Mouse (Mus musculus): ENCODE results near the gene Baiap3.
"Not testable (repeated sequence)": the region's sequence is repeated elsewhere in the genome, so short reads cannot be mapped to it uniquely, and the experiment has no call there.

Baiap3 gene

GRCm38 (mm10) chr17:25244239-25244638 lies 11.9 kb downstream of the Baiap3 start:
- DNase-seq: no peak

DNA sequence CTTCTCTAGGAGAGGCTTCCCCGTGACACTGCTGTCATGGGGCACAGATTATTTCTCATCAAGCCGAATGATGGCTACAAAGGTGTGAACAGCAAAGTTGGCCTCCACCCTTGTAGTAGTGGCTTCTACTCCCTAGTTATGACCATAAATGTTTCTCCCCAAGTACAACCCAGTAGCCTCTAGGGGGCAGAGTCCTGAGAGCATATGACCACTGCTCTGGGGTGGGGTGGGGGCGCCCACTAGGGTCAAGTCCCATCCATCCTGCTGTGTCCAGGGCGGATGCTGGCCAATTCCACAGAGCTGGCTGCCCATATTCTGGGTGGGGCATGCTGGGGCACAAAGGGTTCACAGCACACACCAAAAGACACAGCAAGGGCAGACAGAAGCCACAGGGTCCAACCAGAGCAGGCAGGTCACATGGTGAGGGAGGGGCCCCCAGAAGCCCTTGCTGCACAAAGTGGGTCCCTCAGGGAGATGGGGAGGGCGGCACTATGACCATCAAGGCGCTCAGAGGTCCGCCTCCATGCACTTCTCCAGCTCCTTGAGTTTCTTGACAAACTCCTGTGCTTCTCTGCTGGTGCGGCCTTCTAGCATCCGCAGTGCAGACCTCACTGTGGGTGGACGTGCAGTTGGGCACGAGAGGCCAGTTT lies 12.9 kb downstream of the Baiap3 start:
- DNase-seq: no peak

DNA sequence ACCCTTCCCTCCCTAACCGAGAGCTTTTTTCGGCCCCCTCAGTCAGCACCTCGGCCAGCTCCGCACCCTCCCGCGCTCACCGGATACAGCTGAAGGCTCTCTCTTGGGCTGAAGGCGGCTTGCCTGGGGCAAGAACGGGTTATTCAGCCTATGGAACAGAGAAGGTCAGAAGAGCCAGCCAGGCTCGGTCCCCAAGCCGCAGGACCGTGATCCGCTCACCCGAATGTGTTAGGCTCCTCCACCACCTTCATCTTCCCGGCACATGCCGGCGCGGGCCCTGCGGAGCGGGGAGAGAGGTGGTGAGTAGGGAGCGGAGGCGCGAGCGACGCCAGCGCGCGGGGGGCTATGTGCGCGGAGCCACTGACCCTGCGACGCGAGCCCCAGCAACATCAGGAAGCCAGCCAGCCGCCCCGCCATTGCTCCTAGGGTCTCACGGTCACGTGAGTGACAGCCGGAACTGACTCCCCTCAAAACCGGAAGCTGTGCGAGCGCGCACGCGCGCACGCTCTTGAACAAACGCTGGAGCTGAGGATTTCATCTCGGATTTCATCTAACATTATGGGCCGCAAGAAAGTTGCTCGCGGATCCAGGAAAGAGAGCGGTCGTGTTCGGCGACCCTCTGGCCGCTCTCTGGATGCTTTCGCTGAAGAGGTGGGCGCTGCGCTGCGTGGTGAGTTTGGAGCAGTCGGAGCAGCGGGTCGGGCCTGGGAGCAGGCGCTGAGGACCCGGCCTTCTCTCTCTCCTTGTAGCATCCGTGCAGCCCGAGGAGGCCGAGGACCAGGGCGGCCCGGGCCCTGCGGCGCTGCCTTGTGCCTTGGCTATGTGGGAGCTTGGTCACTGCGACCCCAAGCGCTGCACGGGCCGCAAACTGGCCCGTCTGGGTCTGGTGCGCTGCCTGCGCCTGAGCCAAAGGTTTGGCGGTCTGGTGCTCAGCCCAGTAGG lies 16.2 kb downstream of the Baiap3 start, which contains the start of the genes Gnptg and Tsr3:
Gene Gnptg (minus strand): TSS at position 430 of the 942 bp plus-strand sequence.
Gene Tsr3 (plus strand): TSS at position 476 of the 942 bp plus-strand sequence.
- DNase-seq: peak; percentile 95

GRCm38 (mm10) chr17:25235635-25236034 lies 20.5 kb downstream of the Baiap3 start:
- DNase-seq: no peak

DNA sequence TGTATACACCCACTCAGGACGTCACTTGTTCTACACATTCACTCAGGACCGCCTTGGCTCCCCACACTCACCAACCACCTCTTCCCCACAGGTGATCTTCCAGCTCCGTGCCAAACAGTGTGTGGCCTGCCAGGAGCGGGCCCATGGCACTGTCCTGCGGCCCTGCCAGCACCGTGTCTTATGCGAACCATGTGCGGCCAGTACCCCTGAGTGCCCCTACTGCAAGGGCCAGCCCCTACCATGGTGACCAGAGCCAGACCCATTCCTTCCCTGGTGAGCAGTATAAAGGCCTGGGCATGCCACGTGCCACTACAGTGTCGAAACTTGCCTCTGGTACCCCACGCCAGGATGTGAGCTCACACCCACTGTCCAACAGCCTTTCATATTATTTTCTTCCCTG lies 24.5 kb downstream of the Baiap3 start:
- DNase-seq: not testable (repeated sequence)

DNA sequence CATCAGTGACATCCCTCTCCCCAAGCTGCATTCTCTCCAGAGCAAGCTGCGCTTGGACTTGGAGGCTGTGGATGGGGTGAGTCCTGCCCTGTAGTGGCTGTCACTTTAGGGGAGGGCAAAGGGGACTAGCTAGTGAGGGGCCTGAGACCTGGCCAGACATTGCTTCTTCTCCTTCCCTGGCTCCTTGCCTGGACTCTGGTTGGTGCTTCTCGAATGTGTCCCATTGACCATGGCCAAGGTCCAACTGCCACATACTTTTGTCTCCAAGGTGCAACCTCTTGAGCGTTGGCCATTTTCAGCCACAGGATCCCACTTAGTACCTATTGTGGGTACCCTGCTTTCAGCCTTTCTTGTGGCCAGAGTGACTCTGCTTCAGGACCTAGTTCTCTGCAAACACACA lies 25.5 kb downstream of the Baiap3 start:
- DNase-seq: no peak

DNA sequence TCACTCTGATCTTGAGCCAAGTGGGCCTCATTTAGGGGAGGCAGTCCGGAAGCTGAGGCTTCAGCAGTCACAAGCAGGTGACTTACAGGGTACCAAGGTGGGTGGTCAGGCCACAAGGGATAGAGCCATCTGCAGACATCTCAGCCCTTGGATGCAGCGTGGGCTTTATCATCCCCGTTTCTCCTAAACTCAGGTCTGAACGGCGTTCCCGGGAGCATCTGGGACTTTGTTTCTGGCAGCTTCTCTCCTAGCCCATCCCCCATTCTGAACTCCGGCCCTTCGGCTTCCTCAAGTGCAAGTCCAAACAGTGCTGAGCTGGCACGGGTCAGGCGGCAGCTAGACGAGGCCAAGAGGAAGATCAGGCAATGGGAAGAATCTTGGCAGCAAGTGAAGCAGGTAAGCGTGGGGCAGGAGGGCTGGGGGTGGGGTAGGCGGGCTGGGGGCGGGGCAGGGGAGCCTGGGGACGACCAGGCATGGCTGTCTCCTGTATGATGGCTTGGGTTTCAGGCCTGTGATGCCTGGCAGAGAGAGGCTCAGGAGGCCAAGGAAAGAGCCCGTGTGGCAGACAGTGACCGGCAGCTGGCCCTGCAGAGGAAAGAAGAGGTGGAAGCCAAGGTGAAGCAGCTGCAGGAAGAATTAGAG lies 26.0 kb downstream of the Baiap3 start:
- DNase-seq: not testable (repeated sequence)

GRCm38 (mm10) chr17:25227991-25228390 lies 28.2 kb downstream of the Baiap3 start:
- DNase-seq: no peak

DNA sequence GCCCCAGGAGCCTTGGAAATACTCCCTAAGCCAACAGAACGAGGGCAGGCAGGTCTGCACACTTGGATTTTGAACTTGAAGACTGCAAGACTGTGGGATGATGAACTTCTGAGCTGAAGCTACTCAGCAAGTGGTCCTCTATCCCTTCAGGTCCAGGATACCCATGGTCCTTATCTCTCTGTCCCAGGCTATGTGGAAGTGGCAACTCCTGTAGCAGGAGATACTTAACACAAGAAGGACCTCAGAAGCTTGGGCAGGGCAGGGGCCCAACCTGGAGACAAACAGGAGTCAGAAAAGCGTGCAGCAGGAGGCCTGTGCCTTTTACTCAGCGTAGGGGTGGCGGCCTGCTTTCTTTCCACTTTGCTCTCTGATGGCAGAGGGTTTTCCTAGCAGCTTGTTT lies 30.5 kb downstream of the Baiap3 start:
- DNase-seq: no peak

DNA sequence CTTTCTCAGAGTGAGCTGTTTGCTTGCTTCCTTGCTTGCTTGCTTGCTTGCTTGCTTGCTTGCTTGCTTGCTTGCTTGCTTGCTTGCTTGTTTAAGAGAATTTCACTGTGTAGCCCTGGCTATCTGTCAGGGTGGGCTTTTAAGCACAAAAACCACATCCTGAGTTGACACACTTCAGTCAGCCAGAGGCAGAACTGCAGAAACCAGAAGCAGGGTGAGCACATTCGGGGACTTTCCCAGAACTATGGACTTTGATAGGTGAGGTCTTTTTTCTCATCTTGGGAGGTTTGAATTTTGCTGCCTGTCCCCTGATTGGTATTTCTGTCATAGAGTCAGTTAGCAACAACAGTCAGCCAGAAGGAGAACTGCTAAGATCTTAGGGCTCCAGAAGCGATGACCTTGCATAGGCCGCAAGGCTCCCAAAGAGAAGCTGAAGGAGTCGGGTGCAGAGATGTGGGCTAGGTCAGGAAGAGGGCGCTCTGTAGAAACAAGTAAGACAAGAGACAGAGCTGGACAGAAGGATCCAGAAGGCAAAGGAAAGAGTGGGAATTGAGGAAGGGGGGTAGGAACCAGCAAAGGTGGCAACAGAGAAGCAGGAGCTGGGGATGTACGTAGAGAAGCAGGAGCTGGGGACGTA lies 31.5 kb downstream of the Baiap3 start:
- DNase-seq: no peak

DNA sequence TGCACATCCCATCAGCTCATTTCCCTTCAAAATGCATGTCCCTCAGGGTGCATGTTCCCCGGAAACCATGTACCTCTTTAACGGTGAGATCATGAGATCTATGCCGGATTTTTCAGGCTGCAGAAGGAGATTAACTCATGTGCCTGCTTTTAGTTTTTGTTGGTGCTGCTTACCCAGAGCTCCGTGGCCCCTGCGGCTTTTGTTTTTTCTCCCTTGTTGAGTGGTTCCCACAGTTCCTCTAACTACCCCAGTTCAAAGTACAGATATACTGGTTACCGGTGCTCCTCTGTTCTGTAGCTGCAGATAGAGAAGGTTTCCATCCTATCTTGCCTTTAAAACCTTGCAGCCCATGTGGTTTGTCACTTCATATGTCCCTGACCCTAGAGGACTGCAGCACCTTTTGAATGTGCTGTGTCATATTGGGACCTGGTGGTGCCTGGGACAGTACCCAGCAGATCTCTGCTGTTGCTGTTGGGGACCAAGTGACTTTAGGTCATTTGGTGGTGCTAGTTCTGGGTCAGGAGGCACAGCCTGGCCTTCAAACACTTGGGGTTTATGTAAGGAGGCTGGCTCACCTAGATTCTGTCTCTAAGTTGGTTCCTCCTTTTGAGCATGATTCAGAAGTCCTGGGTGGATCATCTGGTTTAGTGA lies 33.1 kb downstream of the Baiap3 start:
- DNase-seq: no peak

- peak; percentile 19 for DNase-seq
Observed at GRCm38 (mm10) chr17:25222504-25222940, 33.6 kb downstream of the Baiap3 start.

DNA sequence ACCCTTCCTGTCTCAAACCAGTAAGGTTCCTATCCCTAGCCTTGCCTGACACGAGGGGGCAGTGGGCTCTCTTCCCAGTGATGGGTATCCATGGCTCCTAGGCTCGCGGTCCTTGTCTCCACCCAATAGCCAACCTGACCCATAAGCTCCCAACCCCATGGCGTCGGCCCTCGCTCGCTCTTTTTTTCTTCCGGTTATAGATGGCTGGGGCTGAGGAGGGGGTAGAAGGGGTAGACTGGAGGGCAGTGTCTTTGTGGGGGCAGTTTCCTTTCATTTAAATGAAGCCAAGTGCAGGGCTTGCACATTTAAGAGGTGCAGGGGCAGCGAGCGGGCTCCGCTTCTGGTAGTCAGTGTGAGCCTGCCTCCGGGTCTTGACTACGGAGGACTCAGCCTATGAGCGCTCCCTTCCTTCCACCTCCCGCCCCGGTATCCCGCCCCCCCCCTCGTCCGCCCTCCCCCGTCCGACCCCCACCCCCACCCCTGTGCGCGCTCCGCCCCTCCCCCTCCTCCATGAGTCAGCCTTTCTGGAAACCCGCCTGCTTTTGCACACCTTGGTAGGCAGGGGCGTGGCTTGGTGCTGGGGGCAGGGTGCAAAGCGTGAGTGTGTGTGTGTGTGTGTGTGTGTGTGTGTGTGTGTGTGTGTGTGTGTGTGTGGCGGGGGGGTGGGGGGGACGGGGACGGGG lies 34.2 kb downstream of the Baiap3 start:
- DNase-seq: peak; percentile 53

- no peak for DNase-seq
Observed at GRCm38 (mm10) chr17:25220746-25221145, 35.4 kb downstream of the Baiap3 start.

DNA sequence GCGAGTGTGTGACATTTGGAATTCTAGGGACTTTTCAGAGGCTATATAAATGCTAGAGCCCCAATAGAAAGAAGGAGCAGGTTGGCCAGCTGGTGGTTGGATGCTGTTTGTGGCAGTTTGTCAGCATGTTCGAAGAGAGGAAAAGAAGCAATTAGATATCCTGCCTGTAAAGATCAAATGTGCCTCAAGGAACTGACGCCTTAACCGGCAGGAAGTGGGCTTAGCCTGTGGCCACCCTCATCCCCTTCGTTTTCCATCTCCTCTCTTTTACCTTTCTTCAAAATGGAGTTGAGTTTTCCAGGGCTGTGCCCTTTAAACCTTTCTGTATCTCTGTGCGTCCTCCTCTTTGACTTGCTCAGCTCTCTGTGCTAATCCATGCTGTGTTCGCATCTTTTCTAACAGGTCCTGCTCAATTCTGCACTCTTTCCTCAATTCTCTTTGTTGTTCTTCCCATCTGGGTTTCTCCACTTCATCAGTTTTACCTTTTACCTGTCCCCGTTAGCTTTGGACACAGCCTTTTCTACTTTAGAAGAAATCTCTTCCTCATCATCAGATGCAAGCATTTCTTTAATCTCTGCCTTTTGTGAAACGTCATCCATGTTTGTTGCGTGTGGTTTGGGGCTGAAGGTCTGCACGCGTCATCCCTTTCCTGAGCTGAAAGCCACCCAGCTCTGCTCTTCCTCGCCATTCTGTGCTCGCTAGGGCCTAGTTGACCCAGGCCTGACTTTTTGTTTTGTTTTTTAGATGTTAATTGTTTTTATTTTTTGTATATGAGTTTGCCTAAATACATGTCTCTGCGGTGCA lies 36.5 kb downstream of the Baiap3 start:
- DNase-seq: no peak

DNA sequence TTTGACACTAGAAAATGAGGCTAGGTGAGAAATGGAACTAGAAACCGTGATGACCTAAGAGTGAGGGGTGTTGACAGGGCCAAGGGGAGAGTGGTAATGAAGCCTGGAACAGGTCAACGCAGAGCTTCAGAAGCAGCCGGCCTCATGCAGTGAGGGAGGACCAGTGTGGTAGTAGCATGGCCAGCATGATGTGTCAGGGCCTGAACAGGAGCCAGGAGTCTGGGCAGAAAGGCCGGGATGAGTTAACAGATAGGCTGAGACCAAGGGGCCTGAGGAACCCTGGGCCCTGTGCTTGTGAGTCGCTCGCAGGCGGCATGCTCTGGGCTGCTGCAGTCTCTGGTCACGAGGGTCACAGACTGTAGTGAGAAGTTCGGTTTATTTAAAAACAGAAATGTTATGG lies 37.2 kb downstream of the Baiap3 start:
- DNase-seq: no peak

- no peak for DNase-seq
Observed at GRCm38 (mm10) chr17:25215431-25215830, 40.7 kb downstream of the Baiap3 start.

- no peak for DNase-seq
Observed at GRCm38 (mm10) chr17:25211705-25212104, 44.5 kb downstream of the Baiap3 start.

DNA sequence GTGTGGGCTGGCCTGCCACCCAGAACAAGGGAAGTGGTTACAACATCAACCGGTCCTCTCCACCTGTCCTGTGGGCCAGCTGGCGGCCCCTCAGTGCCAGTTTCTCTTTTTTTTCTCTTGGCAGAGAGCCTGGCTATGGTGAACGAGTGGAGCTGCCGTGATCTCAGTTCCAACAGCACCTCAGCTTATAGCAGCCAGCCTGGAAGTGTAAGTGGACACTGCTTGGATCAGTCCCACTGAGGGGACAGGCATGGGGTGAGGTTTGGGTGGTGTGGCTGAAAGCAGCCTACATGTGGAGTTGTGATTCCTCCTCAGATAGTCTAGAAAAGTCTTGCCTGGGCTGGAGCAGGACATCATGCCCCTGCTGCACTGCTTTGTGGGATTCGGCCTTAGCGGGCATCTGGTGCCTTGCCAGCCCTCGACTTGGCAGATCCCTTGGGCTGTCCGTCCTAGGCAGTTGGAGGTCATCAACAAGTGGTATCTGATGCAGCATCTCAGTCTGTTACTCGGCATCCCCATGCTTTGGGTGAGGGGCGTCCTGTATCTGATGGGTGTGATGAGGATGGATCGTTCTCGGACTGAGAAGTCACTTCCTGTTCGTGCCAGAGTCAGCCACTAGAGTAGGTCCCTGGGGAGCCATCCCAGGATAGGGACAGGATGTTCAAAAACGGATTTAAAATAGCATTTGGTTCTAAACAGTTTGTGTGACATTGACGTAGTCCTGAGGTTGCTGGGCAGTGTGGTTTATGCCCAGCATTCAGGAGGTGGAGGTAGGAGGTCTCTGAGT lies 45.3 kb downstream of the Baiap3 start:
- DNase-seq: no peak

- DNase-seq: no peak
Observed at GRCm38 (mm10) chr17:25210006-25210405, 46.2 kb downstream of the Baiap3 start.
